Mouse (Mus musculus): Measurements from ENCODE around the gene Wipi1. TPM values are rescaled to one million over a fixed set of nuclear protein-coding genes. Genes with fewer than 3 reads are reported as not detected.

The Wipi1 gene
- polyA plus RNA-seq, 2 experiments: 9.0 to 11.9 TPM

DNA sequence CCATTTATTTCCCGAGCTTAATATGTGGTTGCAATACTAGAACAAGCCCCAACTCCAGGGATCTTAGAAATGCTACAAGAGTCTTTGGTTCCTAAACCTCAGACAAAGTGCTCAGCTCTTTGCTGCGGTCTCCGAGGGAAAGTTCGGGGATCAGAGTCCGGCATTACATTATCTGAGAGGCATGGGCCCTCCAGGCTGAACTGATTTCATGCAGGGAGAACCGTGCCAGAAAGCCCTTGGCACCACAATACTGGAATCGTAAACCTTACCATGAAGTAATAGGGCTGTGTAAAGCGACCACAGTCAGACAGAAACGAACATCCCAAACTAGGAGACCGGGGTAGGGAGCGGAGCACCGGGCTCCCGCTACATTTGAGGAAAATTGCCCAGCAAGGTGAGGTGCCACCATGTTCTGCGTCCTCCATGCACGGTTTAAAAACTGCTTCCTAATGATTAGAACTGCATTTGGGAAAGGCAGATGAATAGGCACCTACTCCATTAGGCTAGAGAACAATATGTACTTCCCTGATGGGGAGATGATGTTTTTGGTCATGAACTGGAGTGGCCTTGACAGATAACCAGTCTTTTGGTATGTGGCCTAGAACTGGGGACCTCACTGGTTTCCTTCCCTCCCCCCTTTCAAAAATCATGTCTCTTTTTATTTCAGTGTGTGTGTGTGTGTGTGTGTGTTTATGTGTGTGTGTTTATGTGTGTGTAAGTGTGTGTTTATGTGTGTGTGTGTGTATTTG is 47.1 kb downstream of the Wipi1 start:
- no peak overlapping the region for H3K9ac ChIP-seq (replicated peaks)
- WGBS (ENCODE audit: insufficient replicate concordance): 80% methylated on average over 15 of the region's 15 CpGs
- H3K4me2 ChIP-seq (ENCODE audit: low read depth): no peak overlapping the region
- no peaks in the 10 kb centered on the region for H3K9me3 ChIP-seq (ENCODE audit: control insufficient read depth, low read length)
- H3K36me3 ChIP-seq (replicated peaks; ENCODE audit: control insufficient read depth, insufficient read depth, low read depth): no peaks in the 10 kb centered on the region
- H3K4me1 ChIP-seq (replicated peaks; ENCODE audit: control insufficient read depth in 2 of 2, insufficient read depth in 2 of 2, low read length in 1 of 2): peaks cover 15 to 17% of the 10 kb centered on the region in 2 experiments
- no peak overlapping the region for H3K27ac ChIP-seq
- DNase-seq (ENCODE audit: low read depth in 3 of 3, low spot score in 3 of 3) (no peak), ATAC-seq (ENCODE audit: insufficient read depth) (no peak)
- TF ChIP-seq CTCF (IDR thresholded peaks at IDR 0.05; ENCODE audit: low read depth) (no peak), EP300 (IDR thresholded peaks at IDR 0.05; ENCODE audit: low read depth) (no peak)
- no peaks in the 10 kb centered on the region for H3K27me3 ChIP-seq (ENCODE audit: control insufficient read depth, insufficient read depth, low read length)
- H3K4me3 ChIP-seq (ENCODE audit: insufficient read depth in 1 of 2, low read depth in 2 of 2, low read length in 2 of 2): no peak overlapping the region

DNA sequence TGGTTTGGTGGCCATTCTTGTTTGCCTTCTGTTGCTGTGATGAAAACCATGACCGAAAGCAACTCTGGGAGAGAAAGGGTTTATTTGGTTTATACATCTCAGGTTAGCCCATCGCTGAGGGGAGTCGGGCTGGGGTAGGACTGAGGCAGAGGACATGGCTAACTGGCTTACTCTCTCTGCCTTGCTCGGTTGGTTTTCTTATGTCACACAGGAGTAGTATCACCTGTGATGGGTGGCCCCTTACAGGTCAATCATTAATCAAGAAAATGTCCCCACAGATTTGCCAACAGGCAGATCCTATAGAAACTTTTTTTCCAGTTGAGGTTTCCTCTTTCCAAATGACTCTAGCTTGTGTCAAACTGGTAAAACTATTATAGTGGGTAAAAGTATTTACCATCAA is 48.1 kb downstream of the Wipi1 start:
- 80% methylated on average over 4 of the region's 4 CpGs for WGBS (ENCODE audit: insufficient replicate concordance)
- Histone ChIP-seq H3K9ac (replicated peaks) (no peak overlapping the region), H3K4me2 (ENCODE audit: low read depth) (no peak overlapping the region), H3K4me3 (ENCODE audit: insufficient read depth in 1 of 2, low read depth in 2 of 2, low read length in 2 of 2) (no peak overlapping the region), H3K27ac (no peak overlapping the region), H3K36me3 (replicated peaks; ENCODE audit: control insufficient read depth, insufficient read depth, low read depth) (no peaks in the 10 kb centered on the region), H3K4me1 (replicated peaks; ENCODE audit: control insufficient read depth in 2 of 2, insufficient read depth in 2 of 2, low read length in 1 of 2) (peaks cover 24 to 26% of the 10 kb centered on the region in 2 experiments), H3K9me3 (ENCODE audit: control insufficient read depth, low read length) (no peaks in the 10 kb centered on the region), H3K27me3 (ENCODE audit: control insufficient read depth, insufficient read depth, low read length) (no peaks in the 10 kb centered on the region)
- no peak for ATAC-seq (ENCODE audit: insufficient read depth)
- TF ChIP-seq EP300 (IDR thresholded peaks at IDR 0.05; ENCODE audit: low read depth) (no peak), CTCF (IDR thresholded peaks at IDR 0.05; ENCODE audit: low read depth) (no peak)
- DNase-seq (ENCODE audit: low read depth in 3 of 3, low spot score in 3 of 3): no peak

DNA sequence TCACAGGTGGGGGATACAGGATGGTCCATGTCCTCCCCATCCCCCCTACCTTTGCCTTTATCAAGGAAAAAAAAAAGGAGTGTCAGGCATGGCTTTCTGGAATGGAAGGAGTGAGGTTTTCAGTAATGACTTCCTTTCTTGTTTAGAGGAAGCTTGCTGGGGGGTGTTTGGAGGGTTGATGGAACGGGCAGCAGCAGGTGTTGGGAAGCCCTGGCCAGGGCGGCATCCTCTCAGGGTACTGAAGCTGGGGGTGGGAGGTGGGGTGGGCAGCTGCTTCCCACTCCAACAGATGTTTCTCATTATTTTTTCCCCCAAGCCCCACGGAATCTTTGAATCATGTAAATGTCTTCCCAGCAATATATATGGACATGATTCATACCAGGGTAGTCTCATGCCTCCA is 50.3 kb downstream of the Wipi1 start:
- Histone ChIP-seq H3K36me3 (replicated peaks; ENCODE audit: control insufficient read depth, insufficient read depth, low read depth) (no peaks in the 10 kb centered on the region), H3K27me3 (ENCODE audit: control insufficient read depth, insufficient read depth, low read length) (no peaks in the 10 kb centered on the region), H3K9me3 (ENCODE audit: control insufficient read depth, low read length) (no peaks in the 10 kb centered on the region), H3K4me2 (ENCODE audit: low read depth) (no peak overlapping the region), H3K27ac (peak overlapping the region; percentile 64), H3K9ac (replicated peaks) (no peak overlapping the region), H3K4me1 (replicated peaks; ENCODE audit: control insufficient read depth in 2 of 2, insufficient read depth in 2 of 2, low read length in 1 of 2) (peaks cover 44 to 45% of the 10 kb centered on the region in 2 experiments), H3K4me3 (ENCODE audit: insufficient read depth in 1 of 2, low read depth in 2 of 2, low read length in 2 of 2) (no peak overlapping the region)
- TF ChIP-seq CTCF (IDR thresholded peaks at IDR 0.05; ENCODE audit: low read depth) (no peak), EP300 (IDR thresholded peaks at IDR 0.05; ENCODE audit: low read depth) (no peak)
- no peak for ATAC-seq (ENCODE audit: insufficient read depth)
- DNase-seq (ENCODE audit: low read depth in 3 of 3, low spot score in 3 of 3): no peak
- 78% methylated on average over 3 of the region's 3 CpGs for WGBS (ENCODE audit: insufficient replicate concordance)

DNA sequence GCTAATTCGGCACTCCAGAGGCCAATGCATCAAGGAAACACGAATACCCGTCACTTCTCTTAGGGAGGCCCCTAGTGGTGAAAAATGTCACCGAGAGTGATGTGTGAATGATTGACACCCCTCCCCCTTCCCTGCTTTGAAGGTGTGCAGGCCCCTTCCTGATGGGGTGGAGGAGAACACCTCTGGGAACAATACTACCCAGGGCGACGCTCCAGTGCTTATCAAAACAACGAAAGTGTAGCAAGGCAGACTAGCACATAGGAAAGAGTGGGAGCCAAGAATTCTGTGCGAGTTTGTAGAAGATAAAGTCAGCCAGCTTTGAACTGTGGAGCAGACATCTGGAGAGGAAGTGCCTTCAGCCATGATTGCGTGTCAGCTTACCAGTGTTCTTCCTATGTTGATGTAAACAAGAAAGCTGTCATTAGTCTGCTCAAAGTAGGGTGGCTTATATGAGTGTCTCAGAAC is 50.9 kb downstream of the Wipi1 start:
- H3K4me2 ChIP-seq (ENCODE audit: low read depth): no peak overlapping the region
- ATAC-seq (ENCODE audit: insufficient read depth) (peak; percentile 14), DNase-seq (ENCODE audit: low read depth in 3 of 3, low spot score in 3 of 3) (peak; percentile 52 to 72 (median 60))
- H3K9me3 ChIP-seq (ENCODE audit: control insufficient read depth, low read length): no peaks in the 10 kb centered on the region
- peaks cover 50 to 51% of the 10 kb centered on the region in 2 experiments for H3K4me1 ChIP-seq (replicated peaks; ENCODE audit: control insufficient read depth in 2 of 2, insufficient read depth in 2 of 2, low read length in 1 of 2)
- H3K36me3 ChIP-seq (replicated peaks; ENCODE audit: control insufficient read depth, insufficient read depth, low read depth): no peaks in the 10 kb centered on the region
- H3K4me3 ChIP-seq (ENCODE audit: insufficient read depth in 1 of 2, low read depth in 2 of 2, low read length in 2 of 2): no peak overlapping the region
- TF ChIP-seq CTCF (IDR thresholded peaks at IDR 0.05; ENCODE audit: low read depth): peak; percentile 89
- TF ChIP-seq EP300 (IDR thresholded peaks at IDR 0.05; ENCODE audit: low read depth): peak; percentile 36; the same call in 1 of the 2 replicates
- no peaks in the 10 kb centered on the region for H3K27me3 ChIP-seq (ENCODE audit: control insufficient read depth, insufficient read depth, low read length)
- H3K27ac ChIP-seq: peak overlapping the region; percentile 64
- no peak overlapping the region for H3K9ac ChIP-seq (replicated peaks)
- WGBS (ENCODE audit: insufficient replicate concordance): 3% methylated on average over 9 of the region's 9 CpGs

DNA sequence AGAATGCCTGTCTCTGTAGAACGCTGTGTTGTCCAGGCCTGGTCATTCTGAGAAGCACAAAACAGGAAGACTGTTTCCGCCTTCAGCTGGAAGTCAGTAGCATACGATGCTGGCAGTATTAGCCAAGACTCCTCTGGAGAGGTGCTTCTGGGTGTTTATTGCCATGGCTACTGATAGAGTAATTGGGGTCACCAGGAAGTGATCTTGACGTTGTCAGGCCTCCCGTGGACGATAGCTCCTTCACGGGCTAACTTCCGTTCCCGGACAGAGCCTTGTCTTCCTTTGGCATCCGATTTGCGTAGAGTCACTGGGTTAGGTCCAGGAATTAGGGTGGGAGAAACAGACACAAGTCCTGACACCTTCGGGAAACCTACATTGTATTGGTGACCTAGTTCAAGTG is 52.5 kb downstream of the Wipi1 start:
- no peaks in the 10 kb centered on the region for H3K9me3 ChIP-seq (ENCODE audit: control insufficient read depth, low read length)
- ATAC-seq (ENCODE audit: insufficient read depth): no peak
- H3K27ac ChIP-seq: peak overlapping the region; percentile 94
- H3K27me3 ChIP-seq (ENCODE audit: control insufficient read depth, insufficient read depth, low read length): no peaks in the 10 kb centered on the region
- H3K36me3 ChIP-seq (replicated peaks; ENCODE audit: control insufficient read depth, insufficient read depth, low read depth): no peaks in the 10 kb centered on the region
- no peak overlapping the region for H3K4me2 ChIP-seq (ENCODE audit: low read depth)
- TF ChIP-seq EP300 (IDR thresholded peaks at IDR 0.05; ENCODE audit: low read depth) (no peak), CTCF (IDR thresholded peaks at IDR 0.05; ENCODE audit: low read depth) (no peak)
- WGBS (ENCODE audit: insufficient replicate concordance): 81% methylated on average over 12 of the region's 12 CpGs
- no peak for DNase-seq (ENCODE audit: low read depth in 3 of 3, low spot score in 3 of 3)
- no peak overlapping the region for H3K4me3 ChIP-seq (ENCODE audit: insufficient read depth in 1 of 2, low read depth in 2 of 2, low read length in 2 of 2)
- no peak overlapping the region for H3K9ac ChIP-seq (replicated peaks)
- H3K4me1 ChIP-seq (replicated peaks; ENCODE audit: control insufficient read depth in 2 of 2, insufficient read depth in 2 of 2, low read length in 1 of 2): peaks cover 61 to 62% of the 10 kb centered on the region in 2 experiments
